Mouse (Mus musculus): ENCODE results near the gene Ern1. TPM values are rescaled to one million over a fixed set of nuclear protein-coding genes. Genes with fewer than 3 reads are reported as not detected.
A peak's percentile ranks its signal among the peaks of the same experiment; 100 is the strongest.
"Not testable (repeated sequence)": the region's sequence is repeated elsewhere in the genome, so short reads cannot be mapped to it uniquely, and the experiment has no call there.

The Ern1 gene
- total RNA-seq, 2 experiments from 2014 or later: 8.7 to 9.8 TPM

DNA sequence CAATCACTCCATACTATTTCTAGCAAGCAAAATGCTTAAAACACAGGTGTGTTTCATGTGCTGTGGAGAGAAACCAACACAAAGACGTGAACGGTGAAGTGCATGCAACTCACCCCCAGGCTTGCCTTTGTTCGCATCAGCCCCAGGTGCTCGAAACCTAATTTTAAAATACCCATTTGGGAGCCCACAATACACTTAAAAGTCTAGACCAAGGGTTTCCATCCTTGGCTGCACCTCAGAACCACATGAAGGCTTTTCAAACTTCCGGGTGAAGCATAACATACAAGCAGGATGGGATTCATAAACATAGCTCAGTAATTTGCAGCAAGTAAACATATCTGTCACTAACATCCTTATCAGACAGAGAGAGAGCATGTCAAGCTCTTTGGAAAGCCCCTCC lies 57.3 kb downstream of the Ern1 start:
- no peak for DNase-seq

DNA sequence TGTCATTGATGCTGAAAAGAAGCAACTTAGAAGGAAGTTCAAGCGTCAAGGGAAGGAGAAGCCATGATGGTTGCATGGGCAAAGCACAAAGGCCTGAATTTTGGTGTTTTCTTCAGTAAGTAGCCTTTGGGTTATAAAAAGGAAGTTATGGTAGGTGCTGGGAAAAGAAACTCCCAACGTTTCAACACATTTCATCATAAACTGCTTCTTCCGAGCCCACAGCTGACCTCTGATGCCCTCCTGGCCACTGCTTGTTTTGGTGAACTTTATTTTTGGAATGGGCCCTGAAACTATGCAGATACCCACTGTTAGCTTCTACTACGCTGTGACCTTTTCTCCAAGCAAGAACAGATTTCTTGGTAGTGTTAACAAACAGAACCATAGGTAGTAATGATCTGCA lies 58.0 kb downstream of the Ern1 start:
- no peak for DNase-seq

DNA sequence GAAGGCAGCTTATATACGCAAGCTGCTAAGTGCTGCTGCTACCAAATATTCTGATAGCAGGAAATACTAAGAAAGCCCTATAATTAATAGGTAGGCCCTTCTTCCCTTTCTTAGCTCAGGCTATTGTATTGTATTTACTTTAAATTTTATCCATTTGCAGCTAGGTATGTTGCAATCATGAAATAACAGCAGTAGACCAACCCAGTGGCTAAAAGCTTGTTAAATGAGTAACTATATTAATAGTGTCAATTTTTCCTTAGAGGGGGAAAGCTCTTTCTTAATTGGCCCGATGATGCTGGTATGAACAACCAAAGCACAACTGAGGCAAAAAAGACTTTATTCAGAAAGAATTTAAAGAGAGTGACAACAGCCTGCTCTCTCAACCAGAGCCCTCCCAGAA lies 59.1 kb downstream of the Ern1 start:
- DNase-seq: no peak

DNA sequence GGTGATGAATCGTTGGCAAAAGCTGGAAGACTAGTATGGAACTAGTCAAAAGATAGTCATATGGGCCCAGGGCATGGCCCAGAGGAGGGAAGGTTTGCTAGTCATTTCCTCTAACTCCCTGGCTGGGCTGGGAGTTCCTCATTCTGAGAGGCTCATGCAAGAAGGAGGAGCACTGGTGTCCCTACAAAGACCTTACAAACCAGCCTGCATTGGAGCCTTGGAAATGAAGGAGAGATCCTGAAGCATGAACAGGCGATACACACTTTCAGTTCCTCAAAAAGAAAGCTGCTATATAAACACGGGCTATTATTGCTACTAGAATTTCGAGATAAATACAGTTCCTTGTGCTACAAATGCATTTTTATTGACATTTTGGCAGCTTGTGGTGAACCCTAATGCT lies 59.5 kb downstream of the Ern1 start:
- no peak for DNase-seq

DNA sequence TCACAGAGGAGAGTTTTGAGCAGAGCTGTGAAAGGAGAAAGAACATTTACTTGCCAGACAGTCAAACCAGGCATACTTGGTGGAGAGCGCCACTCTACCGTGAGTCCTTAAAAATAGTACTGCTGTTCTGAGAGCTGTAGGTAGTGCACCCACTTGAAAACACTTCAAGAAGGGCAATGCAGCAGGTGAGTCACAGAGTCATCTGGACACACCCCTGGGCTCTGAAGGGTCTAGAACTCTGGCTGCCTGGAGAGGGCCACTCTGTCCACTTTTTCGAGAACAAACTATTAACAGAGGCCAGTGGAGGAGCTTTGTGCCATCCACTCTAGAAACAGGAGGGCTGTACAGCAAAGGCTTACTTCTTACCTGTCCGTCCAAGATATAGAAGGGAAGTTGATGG lies 61.2 kb downstream of the Ern1 start:
- no peak for DNase-seq

DNA sequence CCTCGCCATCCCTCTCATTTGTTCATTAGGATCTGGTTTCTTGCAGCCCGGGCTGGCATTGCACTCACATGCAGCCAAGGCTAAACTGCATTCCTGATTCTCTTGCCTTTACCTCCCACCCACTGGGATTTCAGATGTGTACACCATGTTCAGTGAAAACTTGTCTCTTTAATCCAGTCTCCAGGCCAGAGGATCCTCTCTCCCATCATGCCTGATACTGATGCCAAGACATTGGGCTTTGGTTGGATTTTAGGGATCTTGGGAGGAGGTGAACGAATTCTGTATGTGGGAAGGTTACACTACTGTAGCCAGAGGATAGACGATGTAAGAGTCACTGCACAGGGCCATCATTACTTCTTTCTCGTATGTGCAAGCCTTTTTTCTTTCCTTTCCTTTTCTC lies 62.5 kb downstream of the Ern1 start:
- DNase-seq: no peak

DNA sequence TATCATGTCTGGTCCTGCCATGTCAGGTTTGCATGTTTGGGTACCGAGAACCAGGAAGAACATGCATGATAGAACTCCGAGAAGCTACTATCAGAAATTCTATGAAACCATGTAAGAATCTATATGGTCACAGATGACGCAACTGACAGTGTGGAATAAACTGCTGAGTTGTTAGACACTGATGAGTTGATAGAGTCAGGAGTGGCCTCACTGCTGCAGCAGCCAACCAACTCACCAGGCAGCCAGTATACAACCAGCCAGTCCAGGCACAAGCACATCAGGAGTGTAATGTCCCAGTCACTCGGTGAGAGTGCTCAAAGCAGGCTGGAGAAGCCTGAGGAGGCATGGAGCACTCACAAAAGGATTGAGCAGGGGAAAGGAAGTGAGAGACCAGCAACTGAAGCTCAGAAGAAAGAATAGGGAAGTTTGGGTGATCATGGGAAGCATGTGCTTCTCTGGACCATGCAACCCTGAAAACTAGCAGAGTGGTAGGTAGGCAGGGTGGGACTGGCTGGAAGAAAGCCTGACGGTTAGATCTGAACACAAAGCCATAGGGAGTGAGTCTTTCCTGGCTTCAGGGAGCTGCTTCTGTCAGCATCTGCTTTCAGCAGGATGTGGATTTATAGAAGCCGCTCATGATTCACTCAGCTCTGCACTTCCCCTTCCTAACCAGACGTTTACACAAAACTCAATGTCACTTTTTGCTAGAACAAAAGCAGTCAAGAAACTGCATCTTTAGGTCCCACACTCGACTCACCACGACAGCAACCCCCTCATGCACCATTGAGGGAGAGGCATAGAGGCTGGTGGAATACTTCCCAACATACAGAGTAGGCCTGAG lies 68.2 kb downstream of the Ern1 start:
- DNase-seq: no peak

DNA sequence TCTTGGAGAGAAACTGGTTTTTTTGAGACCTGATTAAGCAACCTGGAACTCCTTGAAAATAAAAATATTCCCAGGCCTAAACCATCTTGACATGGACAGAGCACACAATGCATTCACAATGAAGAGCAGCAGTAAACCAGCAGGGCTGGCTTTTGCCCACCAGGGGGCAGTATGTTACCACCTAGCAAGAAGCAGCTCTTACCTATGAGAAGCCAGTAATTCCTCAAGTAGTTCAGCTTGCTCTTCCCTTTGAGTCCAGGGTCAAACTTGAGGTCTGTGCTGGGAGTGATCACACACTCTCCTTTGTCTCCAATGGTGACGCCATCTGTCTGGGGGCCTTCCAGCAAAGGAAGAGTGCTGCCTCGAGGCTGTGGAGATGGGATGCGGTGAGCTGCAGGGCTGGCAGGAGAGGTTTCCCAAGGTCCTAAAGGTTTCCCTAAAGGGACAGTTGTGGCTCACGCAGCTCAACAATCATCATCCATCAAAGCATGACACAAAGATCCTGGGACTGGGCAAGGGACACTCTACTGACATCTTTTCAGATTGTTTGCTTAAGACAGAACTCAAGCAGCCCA lies 68.9 kb downstream of the Ern1 start:
- DNase-seq: peak; percentile 86

DNA sequence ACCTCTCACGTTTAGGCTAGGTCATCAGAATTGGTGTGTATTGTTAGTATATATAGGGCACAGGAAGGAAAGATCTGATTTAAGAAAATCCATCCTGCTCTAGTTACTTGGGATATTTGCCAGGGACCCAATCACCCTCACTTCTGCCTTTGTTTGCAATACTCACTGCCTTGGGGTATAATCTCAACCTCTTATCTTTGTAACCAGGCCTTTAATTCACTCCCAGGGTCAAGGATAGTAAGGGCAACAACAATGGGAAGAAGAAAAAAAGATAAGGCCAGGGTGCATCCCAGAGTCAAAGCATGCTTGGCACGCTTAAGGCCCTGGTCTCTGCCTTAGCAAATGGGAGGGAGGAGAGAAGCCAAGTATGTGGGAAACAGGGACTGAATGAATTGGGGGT lies 69.8 kb downstream of the Ern1 start:
- no peak for DNase-seq

DNA sequence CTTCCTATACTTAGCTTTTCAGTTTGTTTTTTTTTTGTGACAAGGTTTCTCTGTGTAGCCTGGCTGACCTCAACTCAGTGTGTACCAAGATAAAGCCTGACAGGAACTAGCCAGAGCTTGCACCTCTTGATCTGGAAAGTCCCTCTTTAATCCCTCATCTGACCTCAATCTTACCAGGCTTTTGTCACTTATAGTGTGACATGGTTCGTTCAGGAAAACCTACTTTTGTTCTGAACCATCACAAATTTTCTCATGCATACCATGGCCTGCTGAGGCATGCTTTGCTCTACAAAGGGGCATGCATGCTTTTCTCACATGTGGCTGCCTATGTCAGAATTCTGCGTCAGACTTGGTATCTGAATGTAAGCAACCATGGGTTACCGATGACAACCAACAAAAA lies 71.3 kb downstream of the Ern1 start:
- DNase-seq: no peak

DNA sequence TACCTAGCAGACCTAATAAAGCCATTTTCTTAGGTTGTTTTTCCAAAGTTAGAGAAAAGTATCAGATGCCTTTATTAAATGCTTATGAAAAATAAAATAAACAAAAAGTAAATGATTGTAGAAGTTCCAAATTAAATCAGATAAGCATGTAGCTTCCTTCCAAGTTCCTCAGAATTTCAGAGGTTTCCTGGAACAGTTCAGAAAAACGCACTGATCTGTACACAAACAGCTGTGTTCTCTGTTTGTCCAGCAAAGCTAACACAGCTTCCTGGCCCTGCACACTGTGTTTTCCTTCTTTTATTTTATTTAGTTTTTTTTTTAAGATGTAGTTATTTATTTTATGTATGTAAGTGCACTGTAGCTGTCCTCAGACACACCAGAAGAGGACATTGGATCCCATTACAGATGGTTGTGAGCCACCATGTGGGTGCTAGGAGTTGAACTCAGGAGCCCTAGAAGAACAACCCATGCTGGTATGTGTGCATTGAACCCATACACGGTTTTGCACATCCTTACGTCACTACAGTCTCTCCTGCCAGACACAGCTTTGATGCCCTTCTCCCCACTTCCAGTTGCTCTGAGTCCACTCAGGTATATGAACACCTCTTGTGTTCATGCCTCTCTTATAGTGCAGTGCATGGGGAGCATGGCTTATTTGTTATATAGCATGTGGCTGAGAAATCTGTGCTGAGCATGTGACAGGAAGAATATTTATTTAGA lies 74.9 kb downstream of the Ern1 start:
- DNase-seq: no peak

DNA sequence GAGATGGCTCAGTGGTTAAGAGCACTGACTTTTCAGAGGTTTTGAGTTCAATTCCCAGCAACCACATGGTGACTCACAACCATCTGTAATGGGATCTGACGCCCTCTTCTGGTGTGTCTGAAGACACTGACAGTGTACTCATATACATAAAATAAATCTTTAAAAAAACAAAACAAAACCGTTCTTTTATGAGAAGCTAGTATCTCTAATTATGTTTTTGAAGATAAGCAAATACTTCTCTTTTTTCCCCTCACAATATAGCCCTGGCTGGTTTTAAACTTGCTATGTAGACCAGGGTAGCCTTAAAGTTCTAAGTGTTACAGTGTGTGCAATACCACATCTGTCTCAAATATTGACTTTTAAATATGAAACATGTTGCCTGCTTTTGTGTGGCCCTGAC lies 76.5 kb downstream of the Ern1 start:
- no peak for DNase-seq

DNA sequence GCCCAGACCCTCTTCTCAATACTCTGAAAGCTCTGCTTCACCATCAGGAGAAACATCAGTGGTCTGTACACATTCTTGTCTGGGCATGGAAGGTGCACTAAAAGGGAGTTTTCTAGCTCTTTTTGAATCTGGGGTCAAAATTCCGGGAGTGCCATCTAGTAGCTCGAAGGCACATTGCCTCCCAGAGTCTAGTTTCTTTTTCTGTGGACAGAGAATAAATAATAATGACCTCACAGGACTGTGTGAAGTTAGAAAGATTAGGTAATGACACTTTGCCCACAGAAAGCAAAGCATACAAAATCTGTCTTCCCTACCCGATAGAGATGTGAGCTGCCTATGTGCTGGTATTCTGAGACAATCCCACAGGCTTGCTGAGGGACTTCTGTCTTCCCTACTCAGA lies 77.1 kb downstream of the Ern1 start:
- no peak for DNase-seq

DNA sequence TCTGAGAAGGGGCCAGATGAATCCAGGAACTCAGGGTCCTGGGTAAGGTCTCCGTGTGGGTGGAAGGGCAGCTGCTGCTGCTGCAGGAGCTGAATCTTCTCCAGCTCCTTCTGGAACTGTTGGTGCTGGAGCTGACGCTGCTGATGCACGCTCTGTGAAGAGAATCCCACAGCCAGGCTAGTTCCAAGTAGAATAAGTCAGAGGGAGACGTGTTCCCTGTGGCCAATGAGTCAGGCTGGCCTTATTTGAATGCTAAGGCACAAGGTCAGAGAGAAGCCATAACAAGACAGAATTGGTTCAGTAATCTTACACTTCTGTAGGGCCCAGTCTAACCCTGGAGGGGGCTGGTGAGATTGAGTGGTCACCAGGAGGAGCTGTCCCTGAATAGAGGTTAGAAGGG lies 77.6 kb downstream of the Ern1 start:
- DNase-seq: no peak

DNA sequence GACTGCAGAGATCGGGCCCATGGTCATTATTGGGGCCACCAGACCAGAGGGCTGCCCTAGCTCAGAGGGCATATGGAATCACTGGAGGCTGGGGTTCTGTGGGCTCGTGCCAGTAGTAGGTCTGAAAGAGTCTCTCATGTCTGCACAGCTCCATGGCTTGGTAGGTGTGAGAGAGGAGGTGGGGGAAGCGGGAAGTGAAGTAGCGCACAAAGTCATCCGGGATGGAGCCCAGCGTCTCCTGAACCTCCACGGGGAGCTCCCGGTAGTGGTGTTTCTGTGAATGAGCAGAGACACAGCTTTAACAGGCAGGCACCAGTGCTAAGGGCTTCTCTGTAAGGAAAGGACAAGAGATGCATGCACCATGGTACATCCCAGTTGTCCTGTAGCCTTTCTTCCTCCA lies 89.2 kb downstream of the Ern1 start:
- no peak for DNase-seq

DNA sequence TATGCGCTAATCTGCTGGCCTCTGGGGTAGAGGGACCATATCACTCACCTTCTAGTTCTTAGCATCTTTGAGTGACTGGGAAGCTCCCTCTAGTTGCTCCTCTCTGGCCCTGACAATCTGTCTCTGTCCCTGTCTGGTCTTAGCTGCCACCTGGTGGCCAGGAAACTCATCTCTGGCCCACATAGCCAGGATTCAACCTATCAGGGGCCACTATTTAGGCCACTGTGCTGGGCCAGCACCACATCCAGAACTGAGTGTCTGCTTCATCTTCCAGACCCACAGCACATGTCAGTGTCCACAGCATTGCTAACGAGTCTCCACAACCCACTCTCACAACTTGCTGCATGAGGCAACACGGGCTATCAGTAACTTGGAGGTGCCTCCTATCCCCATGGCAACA lies 90.0 kb downstream of the Ern1 start:
- no peak for DNase-seq

DNA sequence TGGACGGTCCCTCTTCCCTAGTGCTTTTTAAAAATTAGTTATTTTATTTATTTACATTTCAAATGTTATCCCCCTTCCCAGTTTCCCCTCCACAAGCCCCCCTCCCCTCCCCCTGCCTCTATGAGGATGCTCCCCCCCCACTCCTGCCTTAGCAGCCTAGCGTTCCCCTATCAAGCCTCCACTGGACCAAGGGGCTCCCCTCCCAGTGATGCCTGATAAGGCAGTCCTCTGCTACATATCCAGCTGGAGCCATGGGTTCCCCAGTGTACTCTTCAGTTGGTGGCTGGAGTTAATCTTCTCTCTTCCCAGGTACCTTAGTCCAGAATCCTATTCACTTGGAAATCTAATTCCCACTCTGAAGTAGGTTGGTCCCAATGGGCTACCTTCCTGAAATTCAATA lies 93.6 kb downstream of the Ern1 start:
- not testable (repeated sequence) for DNase-seq

DNA sequence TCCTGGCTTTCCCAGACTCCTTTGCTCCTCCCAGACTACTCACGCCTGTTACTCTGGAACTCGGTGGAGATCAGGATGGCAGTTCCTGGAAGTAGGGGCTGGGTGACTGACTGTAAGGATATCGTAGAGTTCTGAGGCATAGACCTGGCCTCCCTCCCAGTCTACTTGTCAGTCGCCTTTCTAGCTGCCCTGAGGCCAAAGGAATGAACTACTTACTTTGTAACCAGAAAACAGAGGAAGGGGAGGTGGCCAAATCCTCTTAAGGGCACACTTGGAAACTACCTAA lies 94.4 kb downstream of the Ern1 start:
- no peak for DNase-seq

DNA sequence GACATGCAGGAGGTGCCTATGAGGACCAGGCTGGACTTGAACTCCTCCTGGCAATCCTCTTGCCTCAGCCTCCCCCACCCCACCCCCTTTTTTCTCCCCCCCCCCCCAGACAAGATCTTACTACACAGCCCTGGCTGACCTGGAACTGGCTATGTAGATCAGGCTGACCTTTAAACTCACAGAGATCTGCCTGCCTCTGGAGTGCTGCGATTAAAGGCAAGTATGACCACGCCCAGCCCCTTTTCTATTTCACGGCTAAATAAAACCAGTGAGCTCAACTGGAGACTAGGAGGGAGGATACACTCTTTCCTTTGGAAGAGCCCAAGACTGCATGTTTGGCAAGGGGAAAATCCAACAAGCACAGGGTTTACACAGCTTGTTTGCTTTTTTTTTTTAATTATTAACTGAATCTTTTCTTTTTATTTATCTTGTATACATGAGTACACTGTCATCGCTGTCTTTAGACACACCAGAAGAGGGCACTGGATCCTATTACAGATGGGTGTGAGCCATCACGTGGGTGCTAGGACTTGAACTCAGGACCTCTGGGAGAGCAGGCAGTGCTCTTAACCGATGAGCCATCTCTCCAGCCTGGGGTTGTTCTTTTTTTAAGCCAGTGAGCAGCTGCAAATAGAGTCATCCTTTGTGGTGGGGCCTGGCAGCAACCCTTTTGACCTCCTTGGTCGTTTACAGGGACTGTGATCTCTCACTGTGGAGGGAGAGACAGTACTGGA lies 94.9 kb downstream of the Ern1 start:
- DNase-seq: no peak

DNA sequence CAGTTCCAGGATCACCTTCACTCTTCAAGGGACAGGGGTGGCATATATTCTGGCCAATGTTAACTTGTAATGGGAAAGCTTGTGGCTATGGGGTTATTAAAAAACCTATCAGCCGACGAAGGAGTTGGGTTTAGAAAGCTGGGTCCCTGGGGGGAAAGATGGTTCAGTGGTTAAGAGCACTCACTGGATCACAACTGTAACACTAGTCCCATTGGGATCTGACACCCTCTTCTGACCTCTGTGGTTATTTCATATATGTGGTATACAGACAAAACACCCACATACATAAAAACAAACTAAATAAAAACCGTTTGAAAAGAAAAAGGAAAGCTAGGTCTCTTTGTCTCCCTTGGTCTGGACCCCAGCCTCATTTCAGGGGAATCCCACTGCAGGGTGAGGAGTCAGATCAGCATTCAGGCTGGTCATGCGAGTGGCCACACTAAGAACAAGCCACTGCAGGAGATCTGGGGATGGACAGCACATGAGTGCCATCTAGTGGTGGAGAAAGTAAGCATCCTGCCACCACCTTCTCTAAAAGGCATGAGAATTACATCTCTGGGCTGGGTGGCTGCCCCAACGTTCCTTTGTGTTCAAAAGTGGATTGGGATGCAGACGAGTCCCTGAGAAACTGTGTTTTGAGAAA lies 96.0 kb downstream of the Ern1 start:
- peak; percentile 84 for DNase-seq

DNA sequence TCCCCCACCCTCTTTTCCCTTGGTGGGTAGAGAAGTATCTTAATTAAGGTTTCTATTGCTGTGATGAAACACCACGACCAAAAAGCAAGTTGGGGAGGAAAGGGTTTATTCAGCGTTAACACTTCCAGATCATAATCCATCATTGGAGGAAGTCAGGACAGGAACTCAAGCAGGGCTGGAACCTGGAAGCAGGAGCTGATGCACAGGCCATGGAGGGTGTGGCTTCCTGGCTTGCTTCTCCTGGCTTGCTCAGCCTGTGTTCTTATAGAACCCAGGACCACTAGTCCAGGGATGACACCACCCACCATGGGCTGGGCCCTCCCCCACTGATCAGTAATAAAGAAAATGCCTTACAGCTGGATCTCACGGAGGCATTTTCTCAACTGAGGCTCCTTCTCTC lies 96.9 kb downstream of the Ern1 start:
- no peak for DNase-seq

DNA sequence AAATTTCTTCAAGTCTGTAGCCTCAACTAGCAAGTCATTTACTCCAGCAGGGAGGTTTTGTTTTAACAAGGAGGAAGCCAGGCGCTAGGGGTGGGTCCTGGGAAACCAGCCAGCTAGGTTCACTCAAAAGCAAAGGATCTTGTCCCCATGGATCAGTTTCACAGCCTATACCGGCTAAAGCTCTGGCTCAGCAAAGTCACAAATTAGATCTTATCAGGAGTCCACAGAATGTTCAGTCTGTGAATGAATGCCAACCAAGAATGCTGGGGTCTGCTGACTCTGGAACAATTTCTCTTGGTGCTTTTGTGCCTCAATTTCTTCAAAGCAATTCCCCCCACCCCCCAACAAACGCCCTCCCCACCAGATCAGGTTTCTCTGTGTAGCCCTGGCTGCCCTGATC lies 98.0 kb downstream of the Ern1 start:
- DNase-seq: no peak

DNA sequence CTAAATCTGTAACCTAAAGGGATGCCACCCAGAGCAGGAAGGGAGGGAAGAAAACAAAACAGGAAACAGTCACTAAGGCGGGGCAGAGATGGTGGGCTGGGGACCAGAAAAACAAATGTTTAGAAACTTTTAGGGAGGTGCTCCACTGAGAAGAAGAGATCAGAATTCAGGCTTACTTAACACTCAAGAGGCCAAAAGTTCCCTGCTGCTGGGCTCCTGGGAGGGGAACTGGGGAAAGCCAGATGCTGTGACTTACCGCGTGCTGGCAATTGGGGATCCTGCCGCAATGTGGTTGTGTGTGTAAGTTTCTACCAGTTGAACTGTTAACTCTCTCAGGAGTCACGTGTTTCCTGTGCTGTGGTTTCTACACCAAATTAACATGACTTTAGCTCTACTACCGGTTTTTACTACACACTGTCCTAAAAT lies 99.8 kb downstream of the Ern1 start, which contains the start of gene Icam2:
Icam2 (minus strand) TSS at position 285 of the 426 bp plus-strand sequence.
- no peak for DNase-seq

Data from heart, postnatal 4 days (tissue).